Mouse (Mus musculus) embryonic facial prominence, embryonic 14.5 days (tissue): ENCODE data around the gene Coro1a. TPM values are rescaled to one million over a fixed set of nuclear protein-coding genes. Genes with fewer than 3 reads are reported as not detected.

Source experiments
- ATAC-seq: fragments of 200-750 bp; cut with Nextera tagmentation; 2 replicates; pipeline ENCODE4 v1.8.0; 2017; ENCODE audit warnings: low read depth, moderate number of reproducible peaks, moderate TSS enrichment
- DNase-seq: peaks from one replicate; pipeline ENCODE4 v3.0.0-alpha.2; 2015; ENCODE audit warnings: low spot score
- H3K27ac ChIP-seq: fragments of 300-500 bp; sonication (generic); replicated peaks from 2 replicates; pipeline ENCODE4 v1.5.1; 2014; ENCODE audit warnings: low read depth, mild to moderate bottlenecking, low read length, moderate library complexity
- H3K27me3 ChIP-seq: fragments of 300-500 bp; sonication (generic); replicated peaks from 2 replicates; pipeline ENCODE4 v1.6.1; 2014; ENCODE audit warnings: low read length; ENCODE audit not compliant: control insufficient read depth, insufficient read depth
- H3K36me3 ChIP-seq: fragments of 300-500 bp; sonication (generic); 2 replicates; pipeline ENCODE4 v1.6.1; 2014; ENCODE audit warnings: low read length, mixed read lengths; ENCODE audit not compliant: control insufficient read depth, insufficient read depth
- H3K4me1 ChIP-seq: fragments of 300-500 bp; sonication (generic); 2 replicates; pipeline ENCODE4 v1.6.1; 2014; ENCODE audit warnings: antibody characterized with exemption, low read length; ENCODE audit not compliant: control insufficient read depth, insufficient read depth
- H3K4me2 ChIP-seq: fragments of 300-500 bp; sonication (generic); 2 replicates; pipeline ENCODE4 v1.6.1; 2014; ENCODE audit warnings: low read depth, mild to moderate bottlenecking, low read length, moderate library complexity, mixed read lengths
- H3K4me3 ChIP-seq: fragments of 300-500 bp; sonication (generic); 2 replicates; pipeline ENCODE4 v1.5.1; 2014; ENCODE audit warnings: low read depth, mild to moderate bottlenecking, low read length
- H3K9ac ChIP-seq: fragments of 300-500 bp; sonication (generic); 2 replicates; pipeline ENCODE4 v1.6.1; 2014; ENCODE audit warnings: low read depth, mild to moderate bottlenecking, low read length, moderate library complexity, mixed read lengths
- H3K9me3 ChIP-seq: fragments of 300-500 bp; sonication (generic); 2 replicates; pipeline ENCODE4 v1.6.1; 2016; ENCODE audit warnings: low read length; ENCODE audit not compliant: control insufficient read depth
- WGBS: fragments of 180-500 bp; shearing (Covaris S2); extraction: QIAGEN DNeasy Blood & Tissue Kit; methylation state at CpG from one replicate; pipeline ENCODE4 v1.1.7; 2014; 5-methylcytosine and 5-hydroxymethylcytosine counted together
- polyA plus RNA-seq: library from polyadenylated mRNA; unstranded; fragments of >200 nt; fragmentation: Nextera tagmentation; extraction: Ambion mirVana; gene quantifications from 2 replicates; pipeline ENCODE4 v1.2.1, GENCODE M21; 2014

Coro1a gene
- polyA plus RNA-seq, 1 experiment from 2014 or later: 45.2 TPM

GRCm38 (mm10) chr7:126681221-126681620, 26.4 kb downstream of the Coro1a start:
- Histone ChIP-seq H3K4me2 (no peak overlapping the region), H3K27ac (no peak overlapping the region), H3K4me1 (no peaks in the 10 kb centered on the region), H3K9me3 (no peaks in the 10 kb centered on the region), H3K36me3 (0 out of 2 replicates have a peak, but pooled peaks cover 6% of the 10 kb centered on the region), H3K27me3 (no peaks in the 10 kb centered on the region), H3K9ac (no peak overlapping the region), H3K4me3 (no peak overlapping the region)
- 92% methylated on average over 5 of the region's 5 CpGs for WGBS
- ATAC-seq (no peak), DNase-seq (no peak)

GRCm38 (mm10) chr7:126679683-126680082, 27.9 kb downstream of the Coro1a start:
- H3K4me2 ChIP-seq: no peak overlapping the region
- H3K27ac ChIP-seq: no peak overlapping the region
- no peak for DNase-seq
- 0 out of 2 replicates have a peak, but pooled peaks cover 6% of the 10 kb centered on the region for H3K36me3 ChIP-seq
- no peaks in the 10 kb centered on the region for H3K9me3 ChIP-seq
- WGBS: 88% methylated on average over 5 of the region's 5 CpGs
- no peak overlapping the region for H3K4me3 ChIP-seq
- H3K9ac ChIP-seq: no peak overlapping the region
- no peaks in the 10 kb centered on the region for H3K4me1 ChIP-seq
- no peak for ATAC-seq
- H3K27me3 ChIP-seq: no peaks in the 10 kb centered on the region

- no peak overlapping the region for H3K9ac ChIP-seq
- no peak overlapping the region for H3K4me3 ChIP-seq
- no peak overlapping the region for H3K27ac ChIP-seq
- 82% methylated on average over 8 of the region's 8 CpGs for WGBS
- no peaks in the 10 kb centered on the region for H3K4me1 ChIP-seq
- no peaks in the 10 kb centered on the region for H3K9me3 ChIP-seq
- no peak for DNase-seq
- H3K36me3 ChIP-seq: 0 out of 2 replicates have a peak, but pooled peaks cover 6% of the 10 kb centered on the region
- no peak overlapping the region for H3K4me2 ChIP-seq
- ATAC-seq: no peak
- H3K27me3 ChIP-seq: no peaks in the 10 kb centered on the region
These were observed 28.8 kb downstream of the Coro1a start for GRCm38 (mm10) chr7:126678545-126679341.

GRCm38 (mm10) chr7:126676631-126677220, 30.9 kb downstream of the Coro1a start:
- Histone ChIP-seq H3K27me3 (no peaks in the 10 kb centered on the region), H3K9me3 (no peaks in the 10 kb centered on the region), H3K27ac (no peak overlapping the region), H3K9ac (no peak overlapping the region), H3K36me3 (0 out of 2 replicates have a peak, but pooled peaks cover 20% of the 10 kb centered on the region), H3K4me1 (no peaks in the 10 kb centered on the region), H3K4me2 (no peak overlapping the region), H3K4me3 (no peak overlapping the region)
- ATAC-seq (no peak), DNase-seq (no peak)
- 81% methylated on average over 4 of the region's 4 CpGs for WGBS

GRCm38 (mm10) chr7:126676207-126676606, 31.4 kb downstream of the Coro1a start, which contains the start of gene Sult1a1:
Gene Sult1a1, minus strand, starts transcription at chr7:126676432.
- H3K9ac ChIP-seq: no peak within 1 kb of the TSS
- 0 out of 2 replicates have a peak, but pooled peaks cover 20% of the 10 kb centered on the region for H3K36me3 ChIP-seq
- no peak for ATAC-seq
- peak within 1 kb of the TSS; percentile 35 for H3K27ac ChIP-seq
- no peak within 1 kb of the TSS for H3K4me2 ChIP-seq
- no peaks in the 10 kb centered on the region for H3K4me1 ChIP-seq
- DNase-seq: no peak
- no peaks in the 10 kb centered on the region for H3K27me3 ChIP-seq
- H3K9me3 ChIP-seq: no peaks in the 10 kb centered on the region
- no peak within 1 kb of the TSS for H3K4me3 ChIP-seq
- WGBS: 45% methylated on average over 1 of the region's 1 CpGs

- 94% methylated on average over 8 of the region's 8 CpGs for WGBS
These were observed 32.5 kb downstream of the Coro1a start for GRCm38 (mm10) chr7:126675104-126675503.

GRCm38 (mm10) chr7:126672111-126672510, 35.5 kb downstream of the Coro1a start:
- Histone ChIP-seq H3K4me3 (no peak overlapping the region), H3K36me3 (peaks cover 29% of the 10 kb centered on the region; the same call in 1 of the 2 replicates), H3K27ac (no peak overlapping the region), H3K4me1 (no peaks in the 10 kb centered on the region), H3K9ac (no peak overlapping the region), H3K4me2 (no peak overlapping the region), H3K9me3 (no peaks in the 10 kb centered on the region), H3K27me3 (no peaks in the 10 kb centered on the region)
- DNase-seq: no peak
- WGBS: 92% methylated on average over 9 of the region's 9 CpGs
- no peak for ATAC-seq

More at GRCm38 (mm10) chr7:126675104-126675503, 32.5 kb downstream of the Coro1a start:
- DNase-seq (no peak), ATAC-seq (no peak)
- H3K9me3 ChIP-seq: no peaks in the 10 kb centered on the region
- no peaks in the 10 kb centered on the region for H3K27me3 ChIP-seq
- no peak overlapping the region for H3K27ac ChIP-seq
- no peak overlapping the region for H3K4me3 ChIP-seq
- peaks cover 26% of the 10 kb centered on the region; the same call in 1 of the 2 replicates for H3K36me3 ChIP-seq
- H3K9ac ChIP-seq: no peak overlapping the region
- no peaks in the 10 kb centered on the region for H3K4me1 ChIP-seq
- H3K4me2 ChIP-seq: no peak overlapping the region

GRCm38 (mm10) chr7:126670152-126670551, 37.4 kb downstream of the Coro1a start:
- no peaks in the 10 kb centered on the region for H3K4me1 ChIP-seq

More at GRCm38 (mm10) chr7:126670152-126670551, 37.4 kb downstream of the Coro1a start:
- H3K4me2 ChIP-seq: no peak overlapping the region
- H3K9me3 ChIP-seq: no peaks in the 10 kb centered on the region
- no peaks in the 10 kb centered on the region for H3K27me3 ChIP-seq
- H3K36me3 ChIP-seq: peaks cover 34% of the 10 kb centered on the region; the same call in 1 of the 2 replicates
- no peak for ATAC-seq
- H3K27ac ChIP-seq: no peak overlapping the region
- no peak overlapping the region for H3K9ac ChIP-seq
- DNase-seq: no peak
- WGBS: 100% methylated on average over 3 of the region's 3 CpGs
- no peak overlapping the region for H3K4me3 ChIP-seq
